Mouse (Mus musculus): Measurements from ENCODE around the gene Sec1.

The Sec1 gene

GRCm38 (mm10) chr7:45693921-45694591 lies at the start of gene Sec1:
Gene Sec1 (minus strand): TSS chr7:45694402.
- no peak for DNase-seq (ENCODE audit: low spot score in 2 of 2)

DNA sequence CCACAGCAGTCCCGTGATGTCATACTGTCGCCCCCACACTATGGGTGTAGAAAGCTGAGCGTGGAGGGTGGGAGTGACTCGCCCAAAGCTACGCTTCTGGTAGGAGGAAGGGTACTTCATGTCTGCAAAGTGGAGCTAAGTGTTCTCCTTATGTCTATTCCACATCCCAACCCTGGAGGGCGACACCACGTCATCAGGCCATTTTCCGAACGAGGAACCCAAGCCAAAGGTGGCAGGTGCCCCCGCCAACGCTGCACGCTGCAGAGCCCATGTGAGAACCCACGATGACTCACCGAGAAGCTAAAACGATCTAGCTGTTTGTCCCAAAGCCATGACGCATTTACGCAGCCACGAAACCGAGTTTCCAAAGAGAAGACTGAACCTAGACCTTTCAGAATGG lies 48.1 kb upstream of the Sec1 start:
- no peak for DNase-seq (ENCODE audit: low spot score in 2 of 2)

- no peak for DNase-seq (ENCODE audit: low spot score in 2 of 2)
Measured at GRCm38 (mm10) chr7:45741777-45742176, 47.6 kb upstream of the Sec1 start.

DNA sequence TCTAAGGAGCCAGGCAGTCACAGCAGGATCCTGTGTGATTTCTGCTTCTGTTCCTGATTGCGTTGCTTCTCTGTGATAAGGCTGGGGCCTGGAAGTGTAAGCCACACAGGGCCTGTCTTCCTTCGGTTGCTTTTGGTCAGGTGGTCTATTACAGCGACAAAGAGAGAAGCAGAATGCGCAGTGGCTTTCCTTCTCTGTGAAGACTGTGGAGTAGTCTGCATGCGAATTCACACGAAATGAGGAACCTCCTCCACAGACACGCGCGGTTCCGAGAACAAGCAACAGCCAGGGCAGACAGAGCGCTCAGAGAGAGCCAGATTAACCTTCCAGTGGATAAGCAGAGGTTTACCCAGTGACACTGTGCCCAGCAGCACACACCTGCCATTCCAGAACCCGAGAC lies 47.1 kb upstream of the Sec1 start:
- DNase-seq (ENCODE audit: low spot score in 2 of 2), result no peak

DNA sequence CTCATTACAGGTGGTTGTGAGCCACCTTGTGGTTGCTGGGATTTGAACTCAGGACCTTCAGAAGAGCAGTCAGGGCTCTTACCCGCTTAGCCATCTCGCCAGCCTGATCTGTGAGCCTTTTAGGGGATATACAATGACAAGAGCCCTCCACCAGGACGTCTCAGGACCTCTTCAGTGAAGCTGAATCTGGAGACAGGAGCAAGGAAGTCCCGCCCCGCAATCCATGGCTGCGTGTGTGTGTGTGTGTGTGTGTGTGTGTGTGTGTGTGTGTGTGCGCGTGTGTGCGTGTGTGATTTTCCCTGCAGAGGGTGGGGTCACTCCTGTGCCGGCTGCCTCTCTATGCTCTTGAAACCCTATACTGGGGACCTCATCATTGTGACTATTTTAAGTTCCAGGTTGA lies 45.6 kb upstream of the Sec1 start:
- no peak for DNase-seq (ENCODE audit: low spot score in 2 of 2)

DNA sequence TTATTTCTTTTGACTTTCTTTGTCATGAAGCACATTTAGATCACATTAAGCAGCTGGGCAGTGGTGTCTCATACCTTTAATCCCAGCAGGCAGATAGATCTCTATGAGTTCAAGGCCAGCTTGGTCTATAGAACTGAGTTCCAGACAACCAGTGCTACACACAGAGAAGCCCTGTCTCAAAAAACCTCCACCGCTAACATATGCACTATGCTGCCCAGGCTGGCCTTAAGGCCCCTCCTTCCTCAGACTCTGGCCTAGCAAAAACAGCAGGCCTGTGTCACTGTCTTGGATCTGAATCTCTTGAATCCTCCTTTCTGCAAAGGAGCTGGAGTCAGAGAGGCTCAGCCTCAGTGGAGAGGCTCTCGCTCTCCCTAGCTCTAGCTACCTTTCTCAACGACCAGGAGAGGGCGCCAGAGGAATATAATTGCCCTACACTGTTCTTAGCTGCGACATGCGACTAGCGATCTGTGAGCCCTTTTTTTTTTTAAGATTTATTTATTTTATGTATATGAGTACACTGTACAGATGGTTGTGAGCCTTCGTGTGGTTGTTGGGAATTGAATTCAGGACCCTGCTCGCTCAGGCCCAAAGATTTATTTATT lies 45.1 kb upstream of the Sec1 start:
- peak; percentile 63 to 89 for DNase-seq (ENCODE audit: low spot score in 2 of 2)

DNA sequence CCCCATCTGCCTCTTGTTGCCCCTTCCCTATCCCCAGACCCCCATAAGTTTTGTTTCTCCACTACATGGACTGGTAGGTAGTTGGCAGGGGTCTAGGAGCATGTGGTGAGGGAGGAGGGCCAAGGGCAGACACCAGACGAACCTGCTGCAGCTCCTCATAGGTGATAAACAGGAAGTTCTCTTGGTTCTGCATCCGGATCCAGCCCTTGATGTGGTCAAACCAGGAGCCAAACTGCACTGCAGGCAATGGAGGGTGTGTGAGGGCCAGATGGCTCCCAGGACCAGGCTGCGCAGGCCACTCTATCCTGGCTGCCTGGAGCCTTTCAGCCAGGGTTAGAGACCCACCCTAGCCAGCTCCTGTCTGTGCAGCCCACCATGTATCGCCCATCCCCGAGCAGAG lies 39.3 kb upstream of the Sec1 start:
- DNase-seq (ENCODE audit: low spot score in 2 of 2), result peak in 1 of 2 experiments; percentile 6

GRCm38 (mm10) chr7:45730727-45731431 lies 36.7 kb upstream of the Sec1 start:
- DNase-seq (ENCODE audit: low spot score in 2 of 2), result peak; percentile 35 to 70

DNA sequence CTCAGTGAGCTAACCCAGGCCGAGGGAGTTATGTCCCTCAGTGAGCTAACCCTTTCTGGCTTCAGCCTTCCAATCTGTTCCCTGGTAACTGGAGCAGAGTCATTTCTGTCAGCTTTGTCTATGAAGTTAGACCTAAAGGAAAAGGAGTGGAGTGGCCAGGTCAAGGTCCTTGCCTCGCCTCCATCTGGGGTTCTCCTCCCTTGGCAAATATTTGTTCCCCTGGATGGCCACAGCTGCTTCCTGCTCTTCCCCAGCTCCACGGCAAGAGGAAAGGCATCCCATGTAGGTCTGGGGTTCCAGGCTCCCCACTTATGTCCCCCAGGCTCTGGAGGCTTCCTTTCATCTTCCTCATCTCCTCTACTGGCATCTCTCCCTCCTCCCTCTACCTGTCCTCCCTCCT lies 33.4 kb upstream of the Sec1 start:
- no peak for DNase-seq (ENCODE audit: low spot score in 2 of 2)

GRCm38 (mm10) chr7:45726419-45726818 lies 32.2 kb upstream of the Sec1 start:
- no peak for DNase-seq (ENCODE audit: low spot score in 2 of 2)

DNA sequence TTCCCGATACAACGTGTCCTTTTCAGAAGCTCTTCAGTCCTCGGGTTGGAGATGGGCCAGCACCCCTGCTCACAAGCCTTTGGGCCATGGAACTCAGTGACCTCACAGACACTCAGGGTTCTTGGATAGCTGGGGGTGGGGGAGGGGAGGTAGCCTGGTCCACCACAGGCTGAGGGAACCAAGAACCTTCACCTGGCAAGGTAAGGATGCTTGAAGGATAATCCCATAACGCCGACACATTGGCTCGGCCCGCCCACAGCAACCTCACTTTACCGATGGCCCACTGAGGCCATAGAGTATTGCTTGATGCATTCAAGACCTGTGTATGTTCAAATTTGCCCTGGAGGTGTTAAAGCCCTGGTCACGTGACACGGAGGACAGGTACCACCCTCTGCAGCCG lies 31.5 kb upstream of the Sec1 start, which contains the start of gene Spaca4:
Gene Spaca4 (minus strand): TSS at position 101 of the 400 bp plus-strand sequence.
- DNase-seq (ENCODE audit: low spot score in 2 of 2), result no peak

DNA sequence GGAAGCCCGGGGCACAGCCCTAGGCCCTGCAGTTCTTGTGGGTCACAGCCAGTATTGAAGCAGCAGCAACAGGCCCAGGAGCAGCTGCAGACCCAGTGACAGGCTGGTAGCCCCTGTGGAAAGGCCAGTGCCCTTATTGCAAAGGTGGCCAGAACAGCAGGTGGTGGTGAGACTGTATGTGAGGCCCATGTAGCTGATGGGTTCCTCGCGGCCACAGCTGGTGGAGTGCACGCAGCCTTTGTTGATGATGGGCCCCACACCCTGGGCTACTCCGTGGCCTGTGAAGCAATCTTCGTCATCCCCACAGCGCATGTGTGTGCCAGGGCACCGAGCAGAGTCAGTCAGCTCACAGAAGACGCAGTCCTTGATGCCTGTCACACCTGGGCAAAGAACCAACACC lies 30.9 kb upstream of the Sec1 start:
- DNase-seq (ENCODE audit: low spot score in 2 of 2), result no peak

DNA sequence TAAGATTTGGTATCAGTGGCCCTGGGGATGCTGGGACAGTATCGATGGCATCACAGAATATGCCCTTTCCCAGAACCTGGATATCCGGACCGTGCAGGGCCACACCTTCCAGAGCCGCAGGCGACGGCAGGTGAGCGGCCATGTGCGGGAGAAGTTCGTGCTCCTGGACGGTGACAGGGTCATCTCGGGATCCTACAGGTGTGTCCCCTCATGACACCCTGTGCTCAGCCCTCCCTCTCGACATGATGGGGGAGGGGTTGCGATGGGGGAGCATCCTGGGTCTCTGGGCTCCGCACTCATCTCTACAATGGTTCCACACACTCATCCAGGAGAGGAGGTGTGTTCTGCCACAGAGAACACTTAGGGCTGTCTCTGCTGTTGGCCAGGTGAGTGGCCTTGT lies 29.6 kb upstream of the Sec1 start:
- no peak for DNase-seq (ENCODE audit: low spot score in 2 of 2)

- no peak for DNase-seq (ENCODE audit: low spot score in 2 of 2)
Measured at GRCm38 (mm10) chr7:45723301-45723700, 29.1 kb upstream of the Sec1 start.

DNA sequence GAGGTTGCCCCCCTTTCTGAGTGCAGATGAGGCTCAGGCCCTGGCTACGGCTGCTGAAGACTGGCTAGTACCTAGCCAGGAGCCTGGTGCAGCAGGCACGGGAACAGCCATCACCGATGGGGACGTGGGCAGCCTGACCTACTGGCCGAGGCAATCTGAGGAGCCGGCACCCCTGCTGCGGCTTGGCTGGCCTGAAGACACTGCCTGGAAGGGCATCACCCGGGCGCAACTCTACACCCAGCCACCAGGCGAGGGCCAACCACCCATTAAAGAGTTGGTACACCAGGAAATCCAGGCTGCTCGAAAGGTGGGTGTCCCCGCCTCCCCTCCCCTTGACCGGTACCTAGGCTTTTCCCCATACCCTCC lies 28.1 kb upstream of the Sec1 start:
- DNase-seq (ENCODE audit: low spot score in 2 of 2), result no peak

GRCm38 (mm10) chr7:45721642-45722347 lies 27.6 kb upstream of the Sec1 start:
- no peak for DNase-seq (ENCODE audit: low spot score in 2 of 2)

DNA sequence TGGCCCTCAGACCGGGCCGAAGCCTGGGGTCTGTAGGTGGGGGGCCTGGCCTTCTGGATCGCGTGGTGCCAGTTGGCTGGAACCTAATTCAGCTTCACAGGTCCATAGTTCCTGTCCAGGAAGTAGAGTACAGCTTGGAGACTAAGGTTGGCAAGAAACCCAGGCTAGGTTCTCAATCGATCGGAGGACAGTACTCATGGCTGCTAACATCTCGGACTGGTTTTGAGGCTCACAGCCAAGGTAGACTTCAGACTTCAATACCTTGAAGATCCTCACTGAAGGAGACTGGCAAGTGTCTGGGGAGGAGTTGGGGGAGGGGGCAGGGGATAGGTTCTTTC lies 27.0 kb upstream of the Sec1 start:
- DNase-seq (ENCODE audit: low spot score in 2 of 2), result no peak

GRCm38 (mm10) chr7:45720413-45721233 lies 26.4 kb upstream of the Sec1 start, which contains the start of gene Fam83e:
Gene Fam83e (plus strand): TSS chr7:45721212.
- no peak for DNase-seq (ENCODE audit: low spot score in 2 of 2)

DNA sequence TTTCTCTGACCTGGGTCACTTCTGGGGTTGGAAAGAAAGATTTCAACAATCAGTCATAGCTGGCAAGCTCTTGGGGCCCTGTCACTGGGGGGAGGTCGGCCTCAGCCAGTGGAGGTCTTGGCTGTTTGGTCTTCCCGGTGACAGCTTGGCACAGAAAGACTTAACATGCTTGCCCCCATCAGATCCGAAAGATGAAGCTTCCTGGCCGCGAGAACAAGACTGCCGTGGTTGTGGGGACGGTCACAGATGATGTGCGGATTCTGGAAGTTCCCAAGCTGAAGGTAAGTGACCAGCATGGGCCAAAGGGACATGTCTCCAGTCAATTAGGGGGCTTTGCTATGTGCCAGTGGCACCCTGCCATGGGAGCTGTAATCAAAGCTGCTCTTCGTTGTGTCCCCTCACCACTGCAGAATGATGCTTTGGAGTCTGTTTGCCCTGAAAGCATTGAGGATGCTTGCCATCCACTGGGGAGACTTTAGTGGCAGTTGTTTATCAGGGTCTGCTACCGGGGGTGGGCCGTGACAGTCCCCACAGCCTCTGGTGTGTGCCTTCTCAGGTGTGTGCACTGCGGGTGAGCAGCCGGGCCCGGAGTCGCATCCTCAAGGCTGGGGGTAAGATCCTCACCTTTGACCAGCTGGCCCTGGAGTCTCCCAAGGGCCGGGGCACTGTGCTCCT lies 25.7 kb upstream of the Sec1 start:
- no peak for DNase-seq (ENCODE audit: low spot score in 2 of 2)

GRCm38 (mm10) chr7:45719180-45719579 lies 25.0 kb upstream of the Sec1 start:
- no peak for DNase-seq (ENCODE audit: low spot score in 2 of 2)

- no peak for DNase-seq (ENCODE audit: low spot score in 2 of 2)
Measured at GRCm38 (mm10) chr7:45718331-45718730, 24.1 kb upstream of the Sec1 start.
